Mouse (Mus musculus) liver, embryonic 14.5 days (tissue): ENCODE results near the gene Atp8a1. TPM values are rescaled to one million over a fixed set of nuclear protein-coding genes. Genes with fewer than 3 reads are reported as not detected.

Experiments used
- ATAC-seq: fragments of 200-750 bp; cut with Nextera tagmentation; 2 replicates; pipeline ENCODE4 v1.8.0; 2017; ENCODE audit warnings: moderate number of reproducible peaks, mild to moderate bottlenecking, moderate library complexity; ENCODE audit not compliant: insufficient read depth
- DNase-seq, 3 experiments: peaks; one replicate each; pipeline ENCODE4 v3.0.0-alpha.2; 2012 to 2013; ENCODE audit warnings: low read depth in 3 of 3, low spot score in 3 of 3
- H3K27ac ChIP-seq: fragments of 300-500 bp; sonication (generic); 2 replicates; pipeline ENCODE4 v1.5.1; 2014; ENCODE audit warnings: moderate library complexity, mild to moderate bottlenecking, control low read depth, inconsistent platforms
- H3K27me3 ChIP-seq: fragments of 300-500 bp; sonication (generic); 2 replicates; pipeline ENCODE4 v1.6.1; 2014; ENCODE audit warnings: mild to moderate bottlenecking, low read length, moderate library complexity; ENCODE audit not compliant: control insufficient read depth, insufficient read depth
- H3K36me3 ChIP-seq: fragments of 300-500 bp; sonication (generic); replicated peaks from 2 replicates; pipeline ENCODE4 v1.6.1; 2014; ENCODE audit warnings: low read depth; ENCODE audit not compliant: control insufficient read depth, insufficient read depth
- H3K4me1 ChIP-seq, 2 experiments: fragments of 200-500 bp in 1 of 2; fragments of 300-500 bp in 1 of 2; sonication (generic) in 1 of 2; replicated peaks; 2 replicates each; pipeline ENCODE4 v1.6.1; 2012 to 2014; ENCODE audit warnings: antibody characterized with exemption in 1 of 2, inconsistent platforms in 1 of 2, low read length in 1 of 2; ENCODE audit not compliant: control insufficient read depth in 2 of 2, insufficient read depth in 2 of 2
- H3K4me2 ChIP-seq: fragments of 300-500 bp; sonication (generic); 2 replicates; pipeline ENCODE4 v1.6.1; 2014; ENCODE audit warnings: low read depth, mild to moderate bottlenecking, control low read depth, moderate library complexity
- H3K4me3 ChIP-seq, 2 experiments: fragments of 200-500 bp in 1 of 2; fragments of 300-500 bp in 1 of 2; sonication (generic) in 1 of 2; 2 replicates each; pipeline ENCODE4 v1.5.1; 2012 to 2014; ENCODE audit warnings: low read depth in 2 of 2, low read length in 2 of 2, mild to moderate bottlenecking in 2 of 2, control low read depth in 1 of 2, inconsistent platforms in 1 of 2, moderate library complexity in 1 of 2; ENCODE audit not compliant: insufficient read depth in 1 of 2
- H3K9ac ChIP-seq: fragments of 300-500 bp; sonication (generic); replicated peaks from 2 replicates; pipeline ENCODE4 v1.6.1; 2014; ENCODE audit warnings: mild to moderate bottlenecking, control low read depth, moderate library complexity
- H3K9me3 ChIP-seq: fragments of 300-500 bp; sonication (generic); 2 replicates; pipeline ENCODE4 v1.6.1; 2016; ENCODE audit warnings: low read length, mixed read lengths; ENCODE audit not compliant: control insufficient read depth
- CTCF ChIP-seq: IDR thresholded peaks from 2 replicates; pipeline ENCODE4 v1.5.1; 2016; ENCODE audit warnings: antibody characterized with exemption, low read depth, control low read depth
- EP300 ChIP-seq: IDR thresholded peaks from 2 replicates; pipeline ENCODE4 v1.6.1; 2016; ENCODE audit warnings: antibody characterized with exemption, low read depth
- WGBS: fragments of 180-500 bp; shearing (Covaris S2); extraction: QIAGEN DNeasy Blood & Tissue Kit; methylation state at CpG from one replicate; pipeline ENCODE4 v1.1.7; 2014; ENCODE audit not compliant: insufficient replicate concordance; 5-methylcytosine and 5-hydroxymethylcytosine counted together
- polyA plus RNA-seq, 2 experiments: library from polyadenylated mRNA; depleted of rRNA in 1 of 2; stranded (reverse) in 1 of 2; unstranded in 1 of 2; fragments of >200 nt; fragmentation: Nextera tagmentation in 1 of 2; extraction: Ambion mirVana in 1 of 2; gene quantifications; 2 replicates each; pipeline versions ENCODE4 v1.2.1 to v1.2.3; 2012 to 2014

Atp8a1 gene
- polyA plus RNA-seq, 2 experiments, result 21.0 to 42.5 TPM

- DNase-seq, result no peak
- TF ChIP-seq CTCF (no peak), EP300 (no peak)
- peaks cover 45% of the 10 kb centered on the region for H3K36me3 ChIP-seq
Observed at GRCm38 (mm10) chr5:67733551-67734258, 113.5 kb downstream of the Atp8a1 start.

GRCm38 (mm10) chr5:67733150-67733549 is 114.1 kb downstream of the Atp8a1 start:
- Histone ChIP-seq H3K4me1 (no peaks in the 10 kb centered on the region), H3K4me3 (no peak overlapping the region), H3K36me3 (peaks cover 46% of the 10 kb centered on the region), H3K9me3 (no peaks in the 10 kb centered on the region), H3K27ac (no peak overlapping the region), H3K4me2 (no peak overlapping the region), H3K9ac (no peak overlapping the region), H3K27me3 (no peaks in the 10 kb centered on the region)
- DNase-seq (no peak), ATAC-seq (no peak)
- TF ChIP-seq EP300, result no peak
- TF ChIP-seq CTCF, result no peak
- WGBS, result 81% methylated on average over 6 of the region's 6 CpGs

More at GRCm38 (mm10) chr5:67733551-67734258, 113.5 kb downstream of the Atp8a1 start:
- Histone ChIP-seq H3K4me3 (no peak overlapping the region), H3K4me2 (no peak overlapping the region), H3K9me3 (no peaks in the 10 kb centered on the region), H3K27ac (no peak overlapping the region), H3K9ac (no peak overlapping the region), H3K27me3 (no peaks in the 10 kb centered on the region), H3K4me1 (no peaks in the 10 kb centered on the region)
- no peak for ATAC-seq
- 49% methylated on average over 9 of the region's 9 CpGs for WGBS

GRCm38 (mm10) chr5:67727755-67728154 is 119.5 kb downstream of the Atp8a1 start:
- DNase-seq (peak in 1 of 3 experiments; percentile 7), ATAC-seq (no peak)
- no peak overlapping the region for H3K27ac ChIP-seq
- no peak overlapping the region for H3K9ac ChIP-seq
- no peaks in the 10 kb centered on the region for H3K4me1 ChIP-seq
- no peak overlapping the region for H3K4me3 ChIP-seq
- no peak for TF ChIP-seq EP300
- TF ChIP-seq CTCF, result no peak
- WGBS, result 22% methylated on average over 2 of the region's 2 CpGs
- peaks cover 63% of the 10 kb centered on the region for H3K36me3 ChIP-seq
- H3K27me3 ChIP-seq, result no peaks in the 10 kb centered on the region
- no peak overlapping the region for H3K4me2 ChIP-seq
- no peaks in the 10 kb centered on the region for H3K9me3 ChIP-seq

- ATAC-seq (no peak), DNase-seq (no peak)
- 92% methylated on average over 13 of the region's 13 CpGs for WGBS
- no peaks in the 10 kb centered on the region for H3K9me3 ChIP-seq
- H3K27ac ChIP-seq, result no peak overlapping the region
- H3K27me3 ChIP-seq, result no peaks in the 10 kb centered on the region
- H3K4me3 ChIP-seq, result no peak overlapping the region
- H3K4me1 ChIP-seq, result no peaks in the 10 kb centered on the region
- no peak overlapping the region for H3K4me2 ChIP-seq
- peaks cover 60% of the 10 kb centered on the region for H3K36me3 ChIP-seq
- H3K9ac ChIP-seq, result no peak overlapping the region
- TF ChIP-seq CTCF (no peak), EP300 (no peak)
Observed at GRCm38 (mm10) chr5:67726810-67727209, 120.4 kb downstream of the Atp8a1 start.

- no peak overlapping the region for H3K27ac ChIP-seq
- no peak overlapping the region for H3K9ac ChIP-seq
- TF ChIP-seq CTCF (no peak), EP300 (no peak)
- DNase-seq (no peak), ATAC-seq (no peak)
- no peak overlapping the region for H3K4me2 ChIP-seq
- no peaks in the 10 kb centered on the region for H3K9me3 ChIP-seq
- no peak overlapping the region for H3K4me3 ChIP-seq
- peaks cover 44% of the 10 kb centered on the region for H3K36me3 ChIP-seq
- no peaks in the 10 kb centered on the region for H3K27me3 ChIP-seq
- WGBS, result 94% methylated on average over 7 of the region's 7 CpGs
- H3K4me1 ChIP-seq, result no peaks in the 10 kb centered on the region
Observed at GRCm38 (mm10) chr5:67701641-67702040, 145.6 kb downstream of the Atp8a1 start.
